Mouse (Mus musculus): ENCODE measurements around the gene H2-Ab1.
A peak's percentile ranks its signal among the peaks of the same experiment; 100 is the strongest.

H2-Ab1 gene

GRCm38 (mm10) chr17:34239601-34240041 lies 17.9 kb upstream of the H2-Ab1 start:
- no peak for DNase-seq (ENCODE audit: low spot score in 2 of 2)

GRCm38 (mm10) chr17:34240366-34240765 lies 17.1 kb upstream of the H2-Ab1 start:
- DNase-seq (ENCODE audit: low spot score in 2 of 2), result no peak

- DNase-seq (ENCODE audit: low spot score in 2 of 2), result no peak
Measured at GRCm38 (mm10) chr17:34240916-34241315, 16.6 kb upstream of the H2-Ab1 start.

GRCm38 (mm10) chr17:34244656-34245055 lies 12.8 kb upstream of the H2-Ab1 start:
- DNase-seq (ENCODE audit: low spot score in 2 of 2), result no peak

- no peak for DNase-seq (ENCODE audit: low spot score in 2 of 2)
Measured at GRCm38 (mm10) chr17:34247047-34247446, 10.4 kb upstream of the H2-Ab1 start.

GRCm38 (mm10) chr17:34248764-34249163 lies 8.7 kb upstream of the H2-Ab1 start:
- no peak for DNase-seq (ENCODE audit: low spot score in 2 of 2)

GRCm38 (mm10) chr17:34249361-34249760 lies 8.1 kb upstream of the H2-Ab1 start:
- no peak for DNase-seq (ENCODE audit: low spot score in 2 of 2)

GRCm38 (mm10) chr17:34249878-34250277 lies 7.6 kb upstream of the H2-Ab1 start:
- no peak for DNase-seq (ENCODE audit: low spot score in 2 of 2)

GRCm38 (mm10) chr17:34251666-34252065 lies 5.8 kb upstream of the H2-Ab1 start:
- no peak for DNase-seq (ENCODE audit: low spot score in 2 of 2)

GRCm38 (mm10) chr17:34256501-34256900 lies 988 bp upstream of the H2-Ab1 start:
- DNase-seq (ENCODE audit: low spot score in 2 of 2), result no peak

GRCm38 (mm10) chr17:34260551-34260950 lies 3.1 kb downstream of the H2-Ab1 start:
- DNase-seq (ENCODE audit: low spot score in 2 of 2), result no peak

- DNase-seq (ENCODE audit: low spot score in 2 of 2), result peak in 1 of 2 experiments; percentile 65
Measured at GRCm38 (mm10) chr17:34261502-34261901, 4.0 kb downstream of the H2-Ab1 start.

GRCm38 (mm10) chr17:34263068-34263467 lies 5.6 kb downstream of the H2-Ab1 start:
- DNase-seq (ENCODE audit: low spot score in 2 of 2), result peak in 1 of 2 experiments; percentile 64

GRCm38 (mm10) chr17:34263811-34264371 lies 6.4 kb downstream of the H2-Ab1 start:
- DNase-seq (ENCODE audit: low spot score in 2 of 2), result no peak

GRCm38 (mm10) chr17:34264452-34265351 lies 7.2 kb downstream of the H2-Ab1 start:
- no peak for DNase-seq (ENCODE audit: low spot score in 2 of 2)

GRCm38 (mm10) chr17:34268262-34268661 lies 10.8 kb downstream of the H2-Ab1 start:
- no peak for DNase-seq (ENCODE audit: low spot score in 2 of 2)

- no peak for DNase-seq (ENCODE audit: low spot score in 2 of 2)
Measured at GRCm38 (mm10) chr17:34268748-34269147, 11.3 kb downstream of the H2-Ab1 start.

GRCm38 (mm10) chr17:34269817-34270216 lies 12.3 kb downstream of the H2-Ab1 start:
- no peak for DNase-seq (ENCODE audit: low spot score in 2 of 2)

GRCm38 (mm10) chr17:34270230-34270629 lies 12.7 kb downstream of the H2-Ab1 start:
- no peak for DNase-seq (ENCODE audit: low spot score in 2 of 2)

GRCm38 (mm10) chr17:34270940-34271339 lies 13.5 kb downstream of the H2-Ab1 start:
- no peak for DNase-seq (ENCODE audit: low spot score in 2 of 2)

- DNase-seq (ENCODE audit: low spot score in 2 of 2), result no peak
Measured at GRCm38 (mm10) chr17:34272102-34272501, 14.6 kb downstream of the H2-Ab1 start.

- no peak for DNase-seq (ENCODE audit: low spot score in 2 of 2)
Measured at GRCm38 (mm10) chr17:34280499-34281038, 23.1 kb downstream of the H2-Ab1 start.

GRCm38 (mm10) chr17:34281836-34282235 lies 24.3 kb downstream of the H2-Ab1 start:
- DNase-seq (ENCODE audit: low spot score in 2 of 2), result no peak
